Mouse (Mus musculus) hindbrain, postnatal 0 days (tissue): ENCODE measurements around the gene Rpp25l. TPM values are rescaled to one million over a fixed set of nuclear protein-coding genes. Genes with fewer than 3 reads are reported as not detected.
A peak's percentile ranks its signal among the peaks of the same experiment; 100 is the strongest.

Source experiments
- ATAC-seq: fragments of 200-750 bp; cut with Nextera tagmentation; 2 replicates; pipeline ENCODE4 v1.8.0; 2017; ENCODE audit warnings: mild to moderate bottlenecking, moderate TSS enrichment, moderate library complexity
- DNase-seq: peaks from one replicate; pipeline ENCODE4 v3.0.0-alpha.2; 2015; ENCODE audit warnings: low spot score
- H3K27ac ChIP-seq: fragments of 300-500 bp; sonication (generic); 2 replicates; pipeline ENCODE4 v1.5.1; 2014; ENCODE audit warnings: mild to moderate bottlenecking
- H3K27me3 ChIP-seq: fragments of 300-500 bp; sonication (generic); 2 replicates; pipeline ENCODE4 v1.6.1; 2014; ENCODE audit warnings: low read length, mixed read lengths; ENCODE audit not compliant: insufficient read depth
- H3K36me3 ChIP-seq: fragments of 300-500 bp; sonication (generic); 2 replicates; pipeline ENCODE4 v1.6.1; 2014; ENCODE audit warnings: low read length, mixed read lengths; ENCODE audit not compliant: insufficient read depth
- H3K4me1 ChIP-seq: fragments of 300-500 bp; sonication (generic); 2 replicates; pipeline ENCODE4 v1.6.1; 2014; ENCODE audit warnings: antibody characterized with exemption, low read length, mixed read lengths; ENCODE audit not compliant: insufficient read depth
- H3K4me2 ChIP-seq: fragments of 300-500 bp; sonication (generic); 2 replicates; pipeline ENCODE4 v1.6.1; 2014; ENCODE audit warnings: low read depth, mild to moderate bottlenecking, low read length, moderate library complexity, mixed read lengths
- H3K4me3 ChIP-seq: fragments of 300-500 bp; sonication (generic); 2 replicates; pipeline ENCODE4 v1.5.1; 2014; ENCODE audit warnings: low read length
- H3K9ac ChIP-seq: fragments of 300-500 bp; sonication (generic); replicated peaks from 2 replicates; pipeline ENCODE4 v1.6.1; 2014; ENCODE audit warnings: mild to moderate bottlenecking, low read length, moderate library complexity, mixed read lengths
- H3K9me3 ChIP-seq: fragments of 300-500 bp; sonication (generic); 2 replicates; pipeline ENCODE4 v1.6.1; 2016; ENCODE audit warnings: low read length, mixed read lengths
- CTCF ChIP-seq: IDR thresholded peaks from 2 replicates; pipeline ENCODE4 v1.5.1; 2016; ENCODE audit warnings: antibody characterized with exemption, control low read depth, low read depth
- WGBS: fragments of 180-500 bp; shearing (Covaris S2); extraction: QIAGEN DNeasy Blood & Tissue Kit; methylation state at CpG from one replicate; pipeline ENCODE4 v1.1.7; 2014; 5-methylcytosine and 5-hydroxymethylcytosine counted together
- polyA plus RNA-seq: library from polyadenylated mRNA; unstranded; fragments of >200 nt; fragmentation: Nextera tagmentation; extraction: Ambion mirVana; gene quantifications from 2 replicates; pipeline ENCODE4 v1.2.1, GENCODE M21; 2015
- total RNA-seq: library from RNA; depleted of rRNA; stranded (reverse); fragments of >200 nt; gene quantifications from 2 replicates; pipeline ENCODE4 v1.2.3, GENCODE M21; 2014

Gene Rpp25l
- total and polyA plus RNA-seq, 2 experiments from 2014 or later = 35.0 to 47.3 TPM

DNA sequence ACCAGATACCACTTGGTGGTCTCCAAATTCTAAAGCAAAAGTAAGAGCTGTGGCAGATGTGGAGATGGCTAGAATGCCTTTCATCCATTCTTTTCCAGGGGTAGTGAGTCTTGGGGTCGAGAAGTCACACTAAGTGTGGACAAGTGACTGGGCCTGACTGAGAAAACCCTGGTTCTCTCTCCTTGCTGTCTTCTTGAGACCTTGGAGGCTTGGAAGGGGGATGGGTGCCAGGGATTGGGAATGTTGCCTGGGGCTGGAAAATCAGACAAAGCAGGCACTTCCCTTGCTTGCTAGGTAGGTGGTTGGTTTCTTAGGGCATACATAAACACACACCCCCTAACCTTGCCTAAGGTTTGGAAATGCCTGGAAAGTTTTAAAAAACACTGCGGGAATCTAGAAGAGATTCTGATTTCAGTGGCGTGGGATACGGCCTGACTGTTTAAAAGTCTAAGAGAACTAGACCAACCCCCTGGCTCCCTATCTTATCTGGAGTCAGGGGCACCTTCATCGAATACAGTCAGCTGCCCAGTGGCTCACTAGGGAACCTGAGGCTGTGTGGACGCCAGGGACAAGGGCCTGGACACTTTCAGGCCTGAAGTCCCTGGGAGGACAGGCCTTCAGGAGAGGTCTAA, 46.4 kb upstream of the Rpp25l start:
- Histone ChIP-seq H3K4me1 (peaks cover 21% of the 10 kb centered on the region), H3K9me3 (no peaks in the 10 kb centered on the region), H3K4me2 (peak overlapping the region; percentile 53), H3K27ac (peak overlapping the region; percentile 63), H3K36me3 (no peaks in the 10 kb centered on the region), H3K4me3 (peak overlapping the region; percentile 35), H3K27me3 (no peaks in the 10 kb centered on the region), H3K9ac (peak overlapping the region; percentile 34; the same call in 1 of the 2 replicates)
- no peak for TF ChIP-seq CTCF
- 40% methylated on average over 6 of the region's 6 CpGs for WGBS
- ATAC-seq = no peak
- no peak for DNase-seq

DNA sequence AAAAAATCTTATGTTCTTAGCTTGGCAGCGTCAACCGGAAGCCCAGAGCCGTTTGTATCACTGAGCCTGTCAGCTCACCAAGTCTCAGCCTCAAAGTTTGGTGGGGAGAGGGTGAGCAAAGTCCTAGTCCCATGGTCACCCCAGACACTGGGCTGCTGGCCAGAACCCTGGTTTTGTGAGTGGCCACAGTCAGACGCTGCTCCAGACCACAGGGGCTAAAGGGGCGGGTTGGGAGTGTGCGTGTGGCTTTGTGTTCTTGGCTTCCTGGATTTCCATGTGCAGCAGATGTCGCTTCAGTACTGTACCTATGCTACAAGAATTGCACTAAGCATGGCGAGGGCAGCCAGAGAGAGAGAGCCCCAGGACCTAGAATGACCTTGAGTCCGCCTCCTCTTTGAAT, 45.9 kb upstream of the Rpp25l start:
- Histone ChIP-seq H3K36me3 (no peaks in the 10 kb centered on the region), H3K9ac (no peak overlapping the region), H3K9me3 (no peaks in the 10 kb centered on the region), H3K27me3 (no peaks in the 10 kb centered on the region), H3K4me3 (no peak overlapping the region), H3K4me1 (peaks cover 21% of the 10 kb centered on the region), H3K27ac (peak overlapping the region; percentile 63), H3K4me2 (no peak overlapping the region)
- ATAC-seq = no peak
- no peak for TF ChIP-seq CTCF
- WGBS = 67% methylated on average over 9 of the region's 9 CpGs
- peak; percentile 43 for DNase-seq

DNA sequence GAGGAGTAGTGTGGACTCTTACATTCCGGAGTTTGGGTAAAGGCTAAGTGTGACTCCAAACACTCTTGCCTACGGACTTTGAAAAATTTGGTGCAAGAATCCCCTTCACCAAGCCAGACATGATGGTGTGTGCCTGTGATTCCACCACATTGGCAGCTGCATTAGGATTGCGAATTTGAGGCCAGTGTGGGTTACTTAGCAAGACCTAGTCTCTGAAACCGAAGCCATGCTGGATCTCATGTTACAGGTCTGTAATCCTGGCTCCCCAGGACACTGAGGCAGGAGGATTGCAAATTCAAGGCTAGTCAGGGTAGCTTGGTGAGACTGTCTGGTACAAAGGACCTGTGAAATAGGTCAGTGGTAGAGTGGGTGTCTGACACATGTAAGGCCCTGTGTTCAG, 45.4 kb upstream of the Rpp25l start:
- Histone ChIP-seq H3K4me3 (no peak overlapping the region), H3K4me1 (peaks cover 21% of the 10 kb centered on the region), H3K9ac (no peak overlapping the region), H3K27me3 (no peaks in the 10 kb centered on the region), H3K36me3 (no peaks in the 10 kb centered on the region), H3K4me2 (no peak overlapping the region), H3K27ac (0 out of 2 replicates have a peak overlapping the region, but pooled peaks have one; percentile 63), H3K9me3 (no peaks in the 10 kb centered on the region)
- 94% methylated on average over 4 of the region's 4 CpGs for WGBS
- ATAC-seq (no peak), DNase-seq (no peak)
- no peak for TF ChIP-seq CTCF

DNA sequence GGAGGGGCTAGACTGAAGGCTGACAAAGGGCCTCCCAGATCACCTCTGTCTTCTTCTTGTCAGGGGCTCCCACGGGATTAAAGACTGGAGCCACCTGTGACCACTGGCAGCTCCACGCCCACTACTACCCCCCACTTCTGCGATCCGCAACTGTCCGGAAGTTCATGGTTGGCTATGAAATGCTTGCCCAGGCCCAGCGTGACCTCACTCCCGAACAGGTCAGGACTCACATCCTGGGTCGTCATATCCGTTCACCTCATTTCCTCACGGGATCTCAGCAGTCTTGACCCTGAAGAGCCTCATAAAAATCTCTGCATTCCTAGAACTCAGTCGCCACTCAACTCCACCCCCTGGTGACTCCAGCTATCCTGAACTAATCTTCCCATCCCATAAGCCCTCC, 44.7 kb upstream of the Rpp25l start:
- DNase-seq = no peak
- no peak overlapping the region for H3K4me2 ChIP-seq
- no peaks in the 10 kb centered on the region for H3K9me3 ChIP-seq
- H3K4me3 ChIP-seq = no peak overlapping the region
- H3K27me3 ChIP-seq = no peaks in the 10 kb centered on the region
- 82% methylated on average over 11 of the region's 11 CpGs for WGBS
- no peak for TF ChIP-seq CTCF
- no peak overlapping the region for H3K9ac ChIP-seq
- no peak overlapping the region for H3K27ac ChIP-seq
- no peaks in the 10 kb centered on the region for H3K36me3 ChIP-seq
- H3K4me1 ChIP-seq = peaks cover 21% of the 10 kb centered on the region
- ATAC-seq = no peak

DNA sequence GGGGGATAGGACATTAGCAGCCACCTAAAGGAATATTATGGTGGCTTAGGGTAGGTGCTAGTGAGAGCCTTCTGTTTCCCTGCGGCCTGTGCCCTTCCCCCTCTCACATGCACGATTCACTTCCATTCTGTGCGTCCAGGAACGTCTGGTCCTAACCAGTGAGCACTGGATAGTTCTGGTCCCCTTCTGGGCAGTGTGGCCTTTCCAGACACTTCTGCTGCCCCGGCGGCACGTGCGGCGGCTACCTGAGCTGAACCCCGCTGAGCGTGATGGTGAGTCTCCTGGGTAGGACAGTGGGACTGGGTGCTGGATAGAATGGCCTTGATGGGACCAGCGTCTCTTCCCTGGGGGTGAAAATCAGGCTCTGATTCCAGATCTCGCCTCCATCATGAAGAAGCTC, 44.0 kb upstream of the Rpp25l start:
- H3K9ac ChIP-seq = no peak overlapping the region
- no peaks in the 10 kb centered on the region for H3K9me3 ChIP-seq
- no peak overlapping the region for H3K27ac ChIP-seq
- no peak overlapping the region for H3K4me3 ChIP-seq
- ATAC-seq = no peak
- DNase-seq = no peak
- TF ChIP-seq CTCF = no peak
- H3K4me2 ChIP-seq = no peak overlapping the region
- H3K36me3 ChIP-seq = no peaks in the 10 kb centered on the region
- peaks cover 21% of the 10 kb centered on the region for H3K4me1 ChIP-seq
- WGBS = 88% methylated on average over 13 of the region's 13 CpGs
- no peaks in the 10 kb centered on the region for H3K27me3 ChIP-seq

DNA sequence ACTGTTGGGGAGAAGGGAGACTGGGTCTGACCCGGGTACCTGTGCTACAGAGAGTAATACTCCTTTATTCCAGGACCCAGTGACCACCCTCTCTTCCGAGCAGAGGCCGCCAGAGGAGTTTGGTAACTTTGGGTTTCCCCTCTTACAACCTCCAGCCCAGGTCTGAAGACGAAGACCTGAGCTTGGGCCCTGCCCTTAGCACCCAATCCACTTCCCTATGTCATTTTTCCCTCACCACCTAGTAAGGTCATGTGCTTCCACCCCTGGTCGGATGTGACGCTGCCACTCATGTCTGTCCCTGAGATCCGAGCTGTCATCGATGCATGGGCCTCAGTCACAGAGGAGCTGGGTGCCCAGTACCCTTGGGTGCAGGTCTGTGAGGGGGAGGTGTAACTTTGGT, 43.1 kb upstream of the Rpp25l start:
- Histone ChIP-seq H3K4me2 (peak overlapping the region; percentile 95), H3K9me3 (no peaks in the 10 kb centered on the region), H3K9ac (peak overlapping the region; percentile 48; the same call in 1 of the 2 replicates), H3K27ac (no peak overlapping the region), H3K4me1 (peaks cover 21% of the 10 kb centered on the region), H3K36me3 (no peaks in the 10 kb centered on the region), H3K4me3 (peak overlapping the region; percentile 76), H3K27me3 (no peaks in the 10 kb centered on the region)
- no peak for TF ChIP-seq CTCF
- ATAC-seq (no peak), DNase-seq (no peak)
- 78% methylated on average over 8 of the region's 8 CpGs for WGBS
